Mouse (Mus musculus) intestine, embryonic 16.5 days (tissue): ENCODE data around the gene Sh2d5. TPM values are rescaled to one million over a fixed set of nuclear protein-coding genes. Genes with fewer than 3 reads are reported as not detected.

Source experiments
- ATAC-seq: fragments of 200-750 bp; cut with Nextera tagmentation; 2 replicates; pipeline ENCODE4 v1.8.0; 2017; ENCODE audit warnings: moderate TSS enrichment, moderate library complexity
- H3K27ac ChIP-seq: fragments of 300-500 bp; sonication (generic); 2 replicates; pipeline ENCODE4 v1.5.1; 2014; ENCODE audit warnings: mild to moderate bottlenecking, low read length
- H3K27me3 ChIP-seq: fragments of 300-500 bp; sonication (generic); replicated peaks from 2 replicates; pipeline ENCODE4 v1.6.1; 2014; ENCODE audit warnings: low read length, control low read depth, mixed read lengths; ENCODE audit not compliant: control insufficient read depth, insufficient read depth
- H3K36me3 ChIP-seq: fragments of 300-500 bp; sonication (generic); 2 replicates; pipeline ENCODE4 v1.6.1; 2014; ENCODE audit warnings: low read length, control low read depth; ENCODE audit not compliant: control insufficient read depth, insufficient read depth
- H3K4me1 ChIP-seq: fragments of 300-500 bp; sonication (generic); 2 replicates; pipeline ENCODE4 v1.6.1; 2014; ENCODE audit warnings: low read length, control low read depth, mixed read lengths; ENCODE audit not compliant: control insufficient read depth, insufficient read depth
- H3K4me2 ChIP-seq: fragments of 300-500 bp; sonication (generic); 2 replicates; pipeline ENCODE4 v1.6.1; 2014; ENCODE audit warnings: low read depth, low read length, control low read depth
- H3K4me3 ChIP-seq: fragments of 300-500 bp; sonication (generic); 2 replicates; pipeline ENCODE4 v1.5.1; 2014; ENCODE audit warnings: mild to moderate bottlenecking, low read length
- H3K9ac ChIP-seq: fragments of 300-500 bp; sonication (generic); 2 replicates; pipeline ENCODE4 v1.6.1; 2014; ENCODE audit warnings: low read depth, low read length
- H3K9me3 ChIP-seq: fragments of 300-500 bp; sonication (generic); 2 replicates; pipeline ENCODE4 v1.6.1; 2016; ENCODE audit warnings: low read length, control low read depth; ENCODE audit not compliant: control insufficient read depth
- WGBS: fragments of 180-500 bp; shearing (Covaris S2); extraction: QIAGEN DNeasy Blood & Tissue Kit; methylation state at CpG from one replicate; pipeline ENCODE4 v1.1.7; 2014; 5-methylcytosine and 5-hydroxymethylcytosine counted together
- polyA plus RNA-seq: library from polyadenylated mRNA; unstranded; fragments of >200 nt; fragmentation: Nextera tagmentation; extraction: Ambion mirVana; gene quantifications from 2 replicates; pipeline ENCODE4 v1.2.1, GENCODE M21; 2015

The Sh2d5 gene
- polyA plus RNA-seq, 1 experiment from 2014 or later = 0.50 TPM

DNA sequence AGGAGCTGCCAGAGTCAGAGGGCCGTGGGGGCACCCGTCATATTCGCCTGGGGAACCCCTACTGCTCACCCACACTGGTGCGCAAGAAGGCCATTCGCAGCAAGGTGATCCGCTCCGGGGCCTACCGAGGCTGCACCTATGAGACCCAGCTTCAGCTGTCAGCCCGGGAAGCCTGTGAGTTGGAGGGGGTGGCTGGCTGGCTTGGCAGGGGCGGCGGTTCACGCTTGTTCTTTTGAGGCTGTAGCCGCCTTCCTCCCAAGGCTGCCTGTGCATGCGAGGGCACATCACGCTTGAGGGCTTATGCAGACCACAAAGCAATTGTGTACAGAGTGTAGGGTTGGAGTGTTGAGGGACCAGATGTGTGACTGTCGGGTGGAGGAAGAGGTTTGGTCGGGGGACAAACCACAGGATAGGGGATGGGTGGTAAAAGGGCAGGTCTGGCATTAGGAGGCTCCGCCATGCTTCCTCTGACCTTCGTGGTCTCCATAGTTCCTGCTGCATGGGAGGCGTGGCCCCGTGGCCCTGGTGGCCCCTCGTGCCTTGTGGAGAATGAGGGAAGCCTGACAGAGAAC, 7.0 kb downstream of the Sh2d5 start:
- H3K4me2 ChIP-seq = no peak overlapping the region
- no peaks in the 10 kb centered on the region for H3K9me3 ChIP-seq
- no peak overlapping the region for H3K9ac ChIP-seq
- no peaks in the 10 kb centered on the region for H3K36me3 ChIP-seq
- no peak overlapping the region for H3K4me3 ChIP-seq
- no peak for ATAC-seq
- 0 out of 2 replicates have a peak, but pooled peaks cover 7% of the 10 kb centered on the region for H3K4me1 ChIP-seq
- WGBS = 78% methylated on average over 22 of the region's 22 CpGs
- no peak overlapping the region for H3K27ac ChIP-seq
- H3K27me3 ChIP-seq = 0 out of 2 replicates have a peak, but pooled peaks cover 3% of the 10 kb centered on the region

DNA sequence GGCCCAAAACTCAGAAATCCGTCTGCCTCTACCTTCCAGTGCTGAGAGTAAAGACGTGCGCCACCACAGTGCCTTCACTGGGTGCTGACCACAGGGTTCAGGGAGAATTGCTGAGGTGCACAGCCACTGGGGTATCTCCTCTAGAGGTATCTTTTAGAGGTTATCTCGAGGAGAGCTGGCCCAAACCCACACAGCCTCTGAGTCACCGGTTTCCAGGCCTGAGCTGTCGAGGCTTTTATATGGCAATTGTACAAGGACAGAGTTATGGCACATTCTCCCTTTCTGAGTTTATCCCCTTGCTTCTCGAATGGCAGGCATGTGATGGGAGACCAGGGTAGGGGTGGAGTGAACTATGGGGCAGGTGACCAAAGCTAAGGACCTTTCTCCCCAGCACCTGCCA, 8.5 kb downstream of the Sh2d5 start:
- H3K27me3 ChIP-seq = 0 out of 2 replicates have a peak, but pooled peaks cover 7% of the 10 kb centered on the region
- ATAC-seq = no peak
- 81% methylated on average over 7 of the region's 7 CpGs for WGBS

DNA sequence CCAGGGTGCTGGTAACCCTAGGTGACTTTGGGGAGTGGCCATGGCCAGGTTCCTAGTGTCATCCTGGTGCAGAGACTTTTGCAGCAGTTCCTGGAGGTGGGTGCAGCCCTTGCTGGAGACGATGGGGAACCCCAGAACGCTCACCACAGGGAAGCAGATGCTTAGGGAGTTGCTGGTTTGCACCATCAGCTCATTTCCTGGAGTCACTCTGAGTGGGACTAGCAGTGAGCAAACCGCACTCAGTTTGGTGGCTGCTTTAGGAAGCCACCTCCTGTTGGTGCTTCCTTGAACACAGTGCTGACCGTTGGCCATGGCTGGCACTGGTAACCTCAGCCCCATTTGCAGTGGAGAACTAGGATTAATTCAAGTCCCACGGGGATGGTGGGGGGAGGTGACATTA, 9.3 kb downstream of the Sh2d5 start:
- 89% methylated on average over 5 of the region's 5 CpGs for WGBS
- no peak overlapping the region for H3K27ac ChIP-seq
- H3K9me3 ChIP-seq = no peaks in the 10 kb centered on the region
- H3K9ac ChIP-seq = no peak overlapping the region
- ATAC-seq = no peak
- peaks cover 7% of the 10 kb centered on the region; the same call in 1 of the 2 replicates for H3K4me1 ChIP-seq
- H3K27me3 ChIP-seq = 0 out of 2 replicates have a peak, but pooled peaks cover 7% of the 10 kb centered on the region
- H3K36me3 ChIP-seq = no peaks in the 10 kb centered on the region
- H3K4me3 ChIP-seq = no peak overlapping the region
- H3K4me2 ChIP-seq = no peak overlapping the region

More for the DNA sequence above, 8.5 kb downstream of the Sh2d5 start:
- no peaks in the 10 kb centered on the region for H3K36me3 ChIP-seq
- H3K4me1 ChIP-seq = peaks cover 7% of the 10 kb centered on the region; the same call in 1 of the 2 replicates
- no peak overlapping the region for H3K4me2 ChIP-seq
- H3K9me3 ChIP-seq = no peaks in the 10 kb centered on the region
- no peak overlapping the region for H3K9ac ChIP-seq
- H3K4me3 ChIP-seq = no peak overlapping the region
- no peak overlapping the region for H3K27ac ChIP-seq

DNA sequence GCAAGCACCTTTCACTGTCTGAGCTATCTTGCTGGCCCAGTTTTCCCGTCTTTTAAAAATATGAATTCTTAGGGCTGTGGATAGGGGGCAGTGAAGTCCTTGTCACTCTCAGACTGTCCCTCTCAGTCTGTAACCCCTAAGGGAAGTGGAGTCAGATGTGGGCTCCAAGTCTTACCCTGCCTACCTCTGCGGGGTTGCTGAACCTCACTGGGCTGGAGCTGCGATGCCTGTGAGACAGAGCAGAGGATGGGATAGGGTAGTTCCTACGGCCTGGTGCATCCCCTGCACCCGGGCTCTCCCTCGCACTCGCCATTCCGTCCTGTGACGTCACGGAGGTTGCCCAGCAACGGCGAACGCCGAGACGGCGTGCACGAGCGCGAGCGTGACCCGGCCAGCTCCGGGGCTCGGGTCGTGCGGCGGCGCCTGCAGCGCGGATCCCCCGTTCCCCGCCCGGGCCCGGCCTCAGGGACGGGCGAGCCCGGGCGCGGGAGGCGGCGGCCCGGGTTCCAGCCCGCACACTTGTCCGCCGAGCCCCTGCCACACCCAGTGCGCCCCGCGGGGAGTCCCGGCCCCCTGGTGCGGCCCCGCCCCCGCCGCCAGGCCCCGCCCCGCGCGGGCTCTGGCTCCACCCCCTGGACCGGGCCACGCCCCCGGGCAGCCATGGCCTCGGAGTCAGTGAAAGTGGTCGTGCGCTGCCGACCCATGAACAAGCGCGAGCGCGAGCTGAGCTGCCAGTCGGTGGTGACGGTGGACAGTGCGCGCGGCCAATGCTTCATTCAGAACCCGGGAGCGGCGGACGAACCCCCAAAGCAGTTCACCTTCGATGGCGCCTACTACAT, 11.9 kb downstream of the Sh2d5 start:
- Histone ChIP-seq H3K9ac (peak overlapping the region; percentile 68), H3K4me2 (peak overlapping the region; percentile 94), H3K27me3 (0 out of 2 replicates have a peak, but pooled peaks cover 7% of the 10 kb centered on the region), H3K9me3 (no peaks in the 10 kb centered on the region), H3K4me3 (peak overlapping the region; percentile 70), H3K4me1 (peaks cover 7% of the 10 kb centered on the region; the same call in 1 of the 2 replicates), H3K36me3 (no peaks in the 10 kb centered on the region), H3K27ac (no peak overlapping the region)
- ATAC-seq = peak; percentile 92
- under 1% methylated on average over 75 of the region's 78 CpGs for WGBS

DNA sequence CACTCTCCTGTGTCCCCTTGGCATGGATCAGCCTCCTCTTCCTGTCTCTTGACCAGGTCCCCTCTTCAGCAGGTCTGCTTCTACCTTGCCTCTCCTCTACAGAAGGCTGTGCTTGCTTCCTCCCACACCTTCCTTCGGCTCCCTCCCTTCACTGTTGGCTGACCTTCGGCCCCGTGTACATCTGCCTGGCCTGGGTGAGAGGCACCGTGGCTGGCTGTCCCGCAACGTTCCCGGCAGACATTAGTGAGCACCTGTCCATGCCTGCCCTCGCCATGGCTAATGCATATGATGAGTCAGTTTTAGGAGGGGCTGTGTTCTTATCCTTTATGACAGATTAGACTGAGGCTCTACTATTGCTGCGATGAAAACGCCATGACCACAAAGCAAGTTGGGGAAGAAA, 17.7 kb downstream of the Sh2d5 start:
- H3K36me3 ChIP-seq = no peaks in the 10 kb centered on the region
- H3K4me3 ChIP-seq = no peak overlapping the region
- peak overlapping the region; percentile 24; the same call in 1 of the 2 replicates for H3K9ac ChIP-seq
- H3K4me2 ChIP-seq = no peak overlapping the region
- no peak overlapping the region for H3K27ac ChIP-seq
- H3K4me1 ChIP-seq = peaks cover 2% of the 10 kb centered on the region; the same call in 1 of the 2 replicates
- H3K27me3 ChIP-seq = 0 out of 2 replicates have a peak, but pooled peaks cover 4% of the 10 kb centered on the region
- 60% methylated on average over 10 of the region's 10 CpGs for WGBS
- H3K9me3 ChIP-seq = no peaks in the 10 kb centered on the region; the same call in 1 of the 2 replicates
- peak; percentile 72 for ATAC-seq

DNA sequence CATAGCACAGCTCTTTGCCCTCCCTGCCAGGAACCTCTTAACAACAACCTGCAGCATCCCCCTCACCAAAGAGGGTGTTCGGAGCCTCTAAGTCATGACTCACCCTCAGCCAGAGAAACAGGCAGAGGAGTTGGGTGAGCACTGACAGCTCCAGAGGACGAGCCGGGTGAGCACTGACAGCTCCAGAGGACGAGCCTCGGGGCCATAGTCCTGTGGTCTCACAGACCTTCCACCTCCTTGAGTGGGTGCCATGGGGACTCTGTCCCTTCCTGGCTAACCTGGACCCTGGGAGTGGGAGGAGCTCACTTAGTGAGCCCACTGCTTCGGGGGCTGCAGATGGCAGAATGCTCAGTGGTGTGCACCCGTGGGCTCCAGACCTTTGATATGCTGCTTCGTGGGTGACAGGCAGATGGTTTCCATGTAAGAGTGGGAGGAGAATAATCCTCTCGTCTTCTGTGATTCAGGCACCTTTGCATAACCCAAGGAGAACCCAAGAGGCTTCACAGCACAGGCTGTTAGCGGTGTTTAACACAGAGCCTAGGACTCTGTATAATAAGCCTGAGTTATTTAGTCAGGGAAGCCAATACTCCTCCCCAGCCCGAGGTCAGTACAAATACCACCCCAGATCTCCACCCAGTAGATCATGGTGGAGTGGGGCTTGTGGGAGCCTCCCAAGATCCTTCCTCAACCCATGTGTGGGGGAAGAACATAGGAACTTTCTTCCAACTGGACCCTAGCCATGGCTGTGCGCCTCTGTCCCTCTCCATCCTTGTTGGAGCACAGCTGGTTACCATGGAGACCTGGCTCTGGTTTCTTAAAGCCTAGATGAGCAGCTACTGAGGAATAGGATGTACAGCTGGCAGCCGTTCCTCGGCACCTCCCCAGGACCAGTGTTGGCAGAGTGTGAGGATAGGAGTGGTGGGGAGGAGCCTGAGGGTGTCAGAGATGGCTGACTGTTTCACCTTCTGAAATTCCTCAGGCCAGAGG, 22.1 kb downstream of the Sh2d5 start:
- H3K27me3 ChIP-seq = no peaks in the 10 kb centered on the region
- H3K4me3 ChIP-seq = no peak overlapping the region
- 61% methylated on average over 14 of the region's 14 CpGs for WGBS
- H3K36me3 ChIP-seq = no peaks in the 10 kb centered on the region
- H3K9me3 ChIP-seq = no peaks in the 10 kb centered on the region; the same call in 1 of the 2 replicates
- no peaks in the 10 kb centered on the region for H3K4me1 ChIP-seq
- no peak overlapping the region for H3K9ac ChIP-seq
- peak; percentile 68 for ATAC-seq
- no peak overlapping the region for H3K27ac ChIP-seq
- no peak overlapping the region for H3K4me2 ChIP-seq

DNA sequence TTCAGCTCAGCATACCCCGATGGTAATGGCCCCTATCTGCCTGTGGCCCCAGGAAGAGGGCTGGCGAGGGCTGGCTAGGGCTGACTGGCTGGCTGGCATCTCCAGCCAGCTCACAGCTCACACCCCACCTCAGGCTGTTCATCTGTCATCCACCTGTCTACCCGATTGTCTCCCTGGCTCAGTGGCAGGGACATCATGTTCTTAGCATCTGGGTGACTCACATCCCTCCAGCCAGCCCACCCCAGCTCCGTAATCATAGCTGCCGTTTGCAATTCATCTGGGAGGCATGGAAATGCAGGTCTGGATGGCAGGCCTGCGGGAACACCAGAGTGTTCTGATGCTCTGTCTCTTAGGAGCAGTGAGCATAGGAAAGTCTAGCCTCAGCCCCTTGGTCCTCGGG, 28.1 kb downstream of the Sh2d5 start:
- no peak overlapping the region for H3K4me3 ChIP-seq
- no peak overlapping the region for H3K4me2 ChIP-seq
- no peaks in the 10 kb centered on the region for H3K9me3 ChIP-seq
- H3K27ac ChIP-seq = no peak overlapping the region
- H3K36me3 ChIP-seq = no peaks in the 10 kb centered on the region
- no peaks in the 10 kb centered on the region for H3K4me1 ChIP-seq
- WGBS = 73% methylated on average over 7 of the region's 7 CpGs
- H3K27me3 ChIP-seq = no peaks in the 10 kb centered on the region
- ATAC-seq = no peak
- H3K9ac ChIP-seq = no peak overlapping the region

DNA sequence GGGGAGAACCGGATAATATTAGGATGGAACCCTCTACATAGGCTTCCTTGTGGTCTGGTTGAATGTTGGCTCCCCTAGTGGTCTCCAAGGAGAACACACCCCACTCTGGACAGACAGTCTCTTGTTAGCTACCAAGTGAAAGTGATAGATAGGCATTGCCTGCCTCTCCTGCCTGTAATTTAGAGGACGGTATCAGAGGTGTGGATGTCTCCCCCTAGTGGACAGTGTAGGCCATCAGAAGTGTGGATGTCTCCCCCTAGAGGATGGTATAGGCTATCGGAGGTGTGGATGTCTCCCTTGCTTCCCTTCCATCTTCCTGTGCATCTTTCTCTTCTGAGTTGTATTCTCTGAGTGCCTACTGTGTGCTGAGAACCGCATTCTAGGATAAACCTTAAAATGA, 32.6 kb downstream of the Sh2d5 start:
- Histone ChIP-seq H3K27me3 (no peaks in the 10 kb centered on the region), H3K4me1 (no peaks in the 10 kb centered on the region), H3K27ac (no peak overlapping the region), H3K9ac (no peak overlapping the region), H3K36me3 (no peaks in the 10 kb centered on the region), H3K4me2 (no peak overlapping the region), H3K9me3 (no peaks in the 10 kb centered on the region), H3K4me3 (no peak overlapping the region)
- WGBS = 30% methylated on average over 4 of the region's 4 CpGs
- peak; percentile 57 for ATAC-seq

DNA sequence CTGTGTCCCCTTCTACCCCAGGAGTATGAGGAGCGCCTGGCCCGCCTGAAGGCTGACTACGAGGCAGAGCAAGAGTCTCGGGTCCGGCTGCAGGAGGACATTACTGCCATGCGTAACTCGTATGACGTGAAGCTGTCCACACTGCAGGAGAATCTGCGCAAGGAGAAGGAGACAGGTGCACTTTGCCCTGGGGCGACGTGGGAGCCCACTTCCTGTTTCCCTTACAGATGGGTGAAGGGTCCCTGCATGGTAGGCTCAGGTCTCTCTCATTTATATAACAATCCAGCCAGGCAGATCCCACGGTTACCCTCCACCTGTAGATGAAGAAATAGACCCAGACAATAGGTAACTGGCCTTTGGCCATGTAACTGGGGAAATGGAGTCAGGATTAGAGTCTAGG, 36.2 kb downstream of the Sh2d5 start:
- 85% methylated on average over 12 of the region's 12 CpGs for WGBS
- no peak for ATAC-seq
- Histone ChIP-seq H3K27ac (no peak overlapping the region), H3K4me1 (no peaks in the 10 kb centered on the region), H3K9ac (no peak overlapping the region), H3K36me3 (no peaks in the 10 kb centered on the region), H3K4me2 (no peak overlapping the region), H3K4me3 (no peak overlapping the region), H3K27me3 (no peaks in the 10 kb centered on the region), H3K9me3 (no peaks in the 10 kb centered on the region)
